Mouse (Mus musculus) brain, embryonic 14.5 days (tissue): ENCODE results near the gene Ccdc88a. TPM values are rescaled to one million over a fixed set of nuclear protein-coding genes. Genes with fewer than 3 reads are reported as not detected.
"Not testable (repeated sequence)": the region's sequence is repeated elsewhere in the genome, so short reads cannot be mapped to it uniquely, and the experiment has no call there.

Source experiments
- DNase-seq: peaks from one replicate; pipeline ENCODE4 v3.0.0-alpha.2; 2011; ENCODE audit warnings: low read depth
- CTCF ChIP-seq: fragments of 200-500 bp; IDR thresholded peaks from 2 replicates; pipeline ENCODE4 v1.5.1; 2012; ENCODE audit warnings: inconsistent platforms, mild to moderate bottlenecking, moderate library complexity, borderline replicate concordance; ENCODE audit not compliant: insufficient read depth, insufficient read length; ENCODE audit errors: extremely low read depth
- POLR2A ChIP-seq: fragments of 200-500 bp; IDR thresholded peaks from 2 replicates; pipeline ENCODE4 v1.6.1; 2012; ENCODE audit warnings: mild to moderate bottlenecking, inconsistent platforms, borderline replicate concordance; ENCODE audit not compliant: poor library complexity, insufficient read depth, insufficient read length, severe bottlenecking; ENCODE audit errors: extremely low read depth
- polyA plus RNA-seq: library from polyadenylated mRNA; depleted of rRNA; stranded (reverse); fragments of >200 nt; gene quantifications from 2 replicates; pipeline ENCODE4 v1.2.3, GENCODE M21; 2012

The Ccdc88a gene
- polyA plus RNA-seq, 1 experiment, result 31.7 TPM

DNA sequence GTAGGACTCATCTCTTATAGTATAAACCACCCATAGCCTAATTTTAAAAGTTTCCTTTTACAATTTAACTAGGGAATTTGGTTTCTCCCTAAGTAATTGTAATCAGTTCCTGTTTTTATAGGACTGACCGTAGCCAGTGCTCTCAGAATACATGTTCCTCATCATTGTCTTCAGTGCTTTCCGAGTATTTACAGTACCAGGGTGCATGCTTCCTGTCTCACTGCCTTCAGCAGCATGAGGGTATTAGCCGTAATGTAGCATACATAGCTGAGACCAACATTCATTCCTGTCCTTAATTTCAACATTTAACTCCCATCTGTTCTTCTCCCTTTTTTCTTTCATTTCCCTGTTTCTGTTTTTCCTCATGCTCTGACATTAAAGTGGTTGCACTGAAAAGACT is 123.5 kb downstream of the Ccdc88a start:
- no peak for DNase-seq
- no peak for TF ChIP-seq POLR2A

- TF ChIP-seq POLR2A (no peak), CTCF (no peak)
Observed at GRCm38 (mm10) chr11:29503948-29504893, 130.8 kb downstream of the Ccdc88a start.

DNA sequence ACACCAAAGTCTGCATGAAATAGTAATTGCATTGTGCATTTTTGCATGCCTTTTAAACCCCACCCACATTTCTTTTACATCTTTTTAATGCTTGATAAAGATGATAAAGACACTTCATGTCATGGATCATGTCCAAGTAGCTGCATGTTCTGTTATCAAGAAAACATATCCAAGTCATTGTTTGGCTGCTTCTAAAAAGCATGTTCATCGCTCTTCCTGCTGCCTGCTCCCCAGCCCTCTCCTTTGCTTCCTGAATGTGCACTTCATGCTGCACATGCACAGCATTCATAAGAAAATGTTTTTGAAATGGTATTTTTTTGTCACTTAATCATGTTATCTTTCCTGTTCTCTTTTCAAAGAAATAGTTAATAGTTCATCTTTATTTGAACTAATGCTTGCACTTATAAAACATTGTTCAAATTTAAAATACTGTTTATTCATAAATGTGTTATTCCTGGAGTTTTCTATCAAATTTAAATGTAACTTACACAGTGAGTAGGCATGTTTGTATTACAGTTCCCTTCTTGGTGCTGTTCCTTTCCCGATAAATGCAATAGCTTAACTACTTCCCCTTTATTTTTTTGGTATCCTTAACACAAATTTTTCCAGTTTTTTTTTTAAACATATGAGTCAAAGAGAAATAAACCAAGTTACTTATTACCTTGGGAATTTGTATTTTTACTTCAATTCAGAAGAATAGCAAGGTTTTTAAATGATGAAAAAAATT is 131.6 kb downstream of the Ccdc88a start:
- TF ChIP-seq POLR2A (no peak), CTCF (no peak)
- DNase-seq, result no peak

More at GRCm38 (mm10) chr11:29503948-29504893, 130.8 kb downstream of the Ccdc88a start:
- no peak for DNase-seq

GRCm38 (mm10) chr11:29509421-29509820 is 136.0 kb downstream of the Ccdc88a start:
- TF ChIP-seq POLR2A (no peak), CTCF (no peak)
- no peak for DNase-seq

DNA sequence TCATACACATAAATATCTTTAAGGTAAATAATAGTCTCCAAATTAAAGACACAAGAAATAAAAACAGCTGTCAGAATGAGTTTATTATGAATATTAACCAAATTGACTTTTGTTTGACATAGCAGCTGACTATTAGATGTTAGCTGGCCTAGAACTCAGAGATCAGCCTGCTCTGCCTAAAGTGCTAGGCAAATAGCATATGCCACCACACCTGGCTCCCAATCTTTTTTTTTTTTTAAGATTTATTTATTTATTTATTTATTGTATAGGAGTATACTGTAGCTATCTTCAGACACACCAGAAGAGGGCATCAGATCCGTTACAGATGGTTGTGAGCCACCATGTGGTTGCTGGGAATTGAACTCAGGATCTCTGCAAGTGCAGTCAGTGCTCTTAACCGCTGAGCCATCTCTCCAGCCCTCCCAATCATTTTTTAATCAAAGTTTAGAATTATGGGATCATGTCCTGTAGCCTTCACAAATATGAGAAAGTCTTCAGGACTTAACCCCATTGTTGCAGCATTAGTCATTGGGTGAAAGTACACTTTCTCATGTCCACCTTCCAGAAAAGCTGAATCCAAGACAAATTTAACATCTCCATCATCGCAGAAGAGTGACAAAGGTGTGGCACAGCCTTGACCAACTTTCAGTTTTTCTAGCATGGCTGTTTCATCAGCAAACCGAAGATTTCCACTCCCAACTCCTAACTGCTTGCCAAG is 139.5 kb downstream of the Ccdc88a start:
- TF ChIP-seq CTCF, result no peak
- no peak for TF ChIP-seq POLR2A
- DNase-seq, result no peak

DNA sequence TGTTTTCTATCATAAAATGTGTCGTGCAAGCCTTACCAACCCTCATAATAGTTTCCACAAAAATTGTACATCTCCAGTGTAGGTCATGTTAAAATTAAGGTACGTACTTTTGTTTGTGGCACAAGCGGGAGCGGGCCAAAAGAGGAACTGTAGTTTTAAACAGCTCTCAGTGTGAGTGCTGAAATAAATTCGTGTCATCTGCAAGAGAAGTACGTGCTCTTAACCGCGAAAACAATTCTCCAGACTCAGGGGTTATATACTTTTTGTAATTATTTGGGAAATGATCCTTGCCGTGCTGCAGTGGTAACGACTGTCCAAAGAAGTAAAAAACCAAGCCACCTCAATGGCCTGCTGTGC is 140.8 kb downstream of the Ccdc88a start:
- no peak for DNase-seq
- TF ChIP-seq POLR2A, result no peak
- TF ChIP-seq CTCF, result no peak

GRCm38 (mm10) chr11:29514682-29515412 is 141.4 kb downstream of the Ccdc88a start, which contains the start of gene Prorsd1:
Gene Prorsd1 (minus strand): TSS chr11:29515033.
- TF ChIP-seq CTCF (no peak), POLR2A (no peak)
- DNase-seq, result peak; percentile 95

DNA sequence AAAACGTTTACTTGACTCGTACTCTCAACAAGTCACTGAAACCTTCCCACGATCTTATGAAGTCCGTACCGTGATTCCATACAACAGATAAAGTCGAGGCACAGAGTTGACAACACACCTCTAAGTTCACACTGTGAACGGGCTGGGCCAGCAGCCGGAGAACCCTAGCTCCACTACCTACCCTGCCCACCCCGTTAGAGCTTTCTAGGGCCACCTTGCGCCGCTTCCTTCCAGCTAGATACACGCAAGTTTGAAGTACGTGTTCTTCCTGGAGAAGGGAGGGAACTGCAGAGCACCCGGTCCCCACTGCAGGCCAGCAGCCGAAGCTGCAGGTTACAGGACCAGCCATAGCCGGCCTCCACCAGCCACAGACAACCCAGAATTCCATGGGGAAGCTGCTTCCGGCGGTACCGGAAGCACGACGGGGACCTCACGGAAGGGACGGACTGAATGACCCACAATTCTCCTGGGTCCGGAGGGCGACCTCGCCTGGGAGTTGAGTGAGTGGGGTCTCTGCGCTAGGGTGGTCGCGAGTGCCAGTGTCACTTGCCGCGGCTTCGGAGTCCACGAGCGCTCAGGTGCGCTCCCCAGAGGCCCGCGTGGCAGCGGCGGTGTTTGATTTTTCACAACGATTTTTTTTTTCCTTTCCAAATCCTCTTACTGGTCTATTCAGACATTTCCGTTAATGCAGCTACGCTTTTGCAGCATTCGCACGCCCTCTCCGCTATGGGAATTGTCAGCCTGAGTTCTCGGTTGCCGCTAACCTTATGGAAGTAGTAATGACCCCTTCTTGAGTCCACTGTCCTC is 152.7 kb downstream of the Ccdc88a start, which contains the start of gene Mtif2:
TSS of gene Mtif2 (plus strand) at position 421 of the 807 bp plus-strand sequence.
- TF ChIP-seq POLR2A, result peak; percentile 65; the same call in 1 of the 2 replicates
- no peak for TF ChIP-seq CTCF
- DNase-seq, result peak; percentile 96

DNA sequence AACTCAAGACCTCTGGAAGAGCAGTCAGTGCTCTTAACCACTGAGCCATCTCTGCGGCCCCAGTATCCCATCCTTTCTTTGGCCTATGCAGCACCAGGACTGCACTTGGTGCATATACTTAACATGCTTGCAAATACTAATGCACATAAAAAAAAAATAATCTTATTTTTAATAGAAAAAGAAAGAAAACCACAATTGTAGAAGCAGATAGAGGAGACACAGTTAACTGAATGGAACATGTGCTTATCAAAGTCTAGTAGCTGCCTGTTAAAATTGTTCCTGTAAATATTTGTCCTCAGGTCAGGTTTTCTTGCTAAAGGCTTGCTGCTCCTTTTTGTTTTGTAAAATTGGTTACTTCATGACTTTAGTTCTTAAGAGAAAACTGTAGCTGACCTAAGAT is 164.7 kb downstream of the Ccdc88a start:
- no peak for TF ChIP-seq CTCF
- no peak for TF ChIP-seq POLR2A
- DNase-seq, result no peak

GRCm38 (mm10) chr11:29544225-29544945 is 170.9 kb downstream of the Ccdc88a start:
- DNase-seq, result no peak
- TF ChIP-seq CTCF, result no peak
- no peak for TF ChIP-seq POLR2A

DNA sequence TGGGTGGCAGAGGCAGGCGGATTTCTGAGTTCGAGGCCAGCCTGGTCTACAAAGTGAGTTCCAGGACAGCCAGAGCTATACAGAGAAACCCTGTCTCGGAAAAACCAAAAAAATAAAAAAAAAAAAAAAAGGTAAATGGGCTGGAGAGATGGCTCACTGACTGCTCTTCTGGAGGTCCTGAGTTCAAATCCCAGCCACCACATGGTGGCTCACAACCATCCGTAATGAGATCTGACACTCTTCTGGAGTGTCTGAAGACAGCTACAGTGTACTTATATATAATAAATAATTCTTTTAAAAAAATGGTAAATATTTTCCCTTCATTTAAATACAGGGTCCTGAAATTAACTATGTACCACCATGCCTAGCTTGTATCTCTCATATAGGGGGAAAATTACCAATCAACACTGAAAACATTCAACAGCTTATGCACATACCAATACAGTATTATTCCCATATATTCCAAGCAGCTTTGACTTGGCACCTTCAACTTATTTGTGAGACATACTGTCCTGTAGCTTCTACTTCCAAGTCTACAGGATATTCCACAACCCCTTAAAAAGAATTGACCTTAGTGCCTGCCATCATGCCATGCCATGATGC is 171.8 kb downstream of the Ccdc88a start:
- not testable (repeated sequence) for DNase-seq

DNA sequence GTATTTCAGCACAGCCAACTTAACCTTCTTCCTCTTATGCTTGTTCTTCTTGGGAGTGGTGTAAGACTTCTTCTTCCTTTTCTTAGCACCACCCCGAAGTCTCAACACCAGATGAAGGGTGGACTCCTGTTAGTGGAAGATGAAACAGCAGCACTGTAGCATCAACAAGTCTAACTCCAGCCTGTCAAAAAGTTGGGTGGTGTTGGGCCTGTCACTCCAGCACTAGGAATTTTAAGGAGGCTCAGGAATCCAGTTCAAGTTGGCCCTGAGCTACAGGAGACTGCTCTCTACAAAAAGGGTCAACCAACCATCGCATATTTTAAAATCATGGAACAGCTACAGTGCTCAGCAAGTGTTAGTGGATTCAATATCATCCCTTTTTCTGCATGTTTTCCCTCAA is 172.8 kb downstream of the Ccdc88a start:
- DNase-seq, result not testable (repeated sequence)
